Mouse (Mus musculus) liver, postnatal 0 days (tissue): Measurements from ENCODE around the gene Pias4.

Experiments used
- CTCF ChIP-seq: sonication (generic); IDR thresholded peaks from 2 replicates; pipeline ENCODE4 v1.5.1; 2016; ENCODE audit warnings: antibody characterized with exemption, low read depth
- EP300 ChIP-seq: IDR thresholded peaks from 2 replicates; pipeline ENCODE4 v1.6.1; 2016; ENCODE audit warnings: antibody characterized with exemption, low read depth, mild to moderate bottlenecking

- TF ChIP-seq CTCF (no peak), EP300 (no peak)
Observed at GRCm38 (mm10) chr10:81146296-81146695, 21.4 kb downstream of the Pias4 start.
